Mouse (Mus musculus) embryonic facial prominence, embryonic 12.5 days (tissue): ENCODE results near the gene Xpr1. TPM values are rescaled to one million over a fixed set of nuclear protein-coding genes. Genes with fewer than 3 reads are reported as not detected.

Source experiments
- ATAC-seq: fragments of 200-750 bp; cut with Nextera tagmentation; 2 replicates; pipeline ENCODE4 v1.8.0; 2017; ENCODE audit not compliant: insufficient number of reproducible peaks, insufficient read depth, low FRiP score, low TSS enrichment
- H3K27ac ChIP-seq: fragments of 300-500 bp; sonication (generic); 2 replicates; pipeline ENCODE4 v1.5.1; 2016; ENCODE audit warnings: mild to moderate bottlenecking
- H3K27me3 ChIP-seq: fragments of 300-500 bp; sonication (generic); 2 replicates; pipeline ENCODE4 v1.6.1; 2016; ENCODE audit warnings: mild to moderate bottlenecking, moderate library complexity
- H3K36me3 ChIP-seq: fragments of 300-500 bp; sonication (generic); 2 replicates; pipeline ENCODE4 v1.6.1; 2016; ENCODE audit warnings: mild to moderate bottlenecking
- H3K4me1 ChIP-seq: fragments of 300-500 bp; sonication (generic); 2 replicates; pipeline ENCODE4 v1.6.1; 2016
- H3K4me2 ChIP-seq: fragments of 300-500 bp; sonication (generic); replicated peaks from 2 replicates; pipeline ENCODE4 v1.6.1; 2016; ENCODE audit warnings: mild to moderate bottlenecking, moderate library complexity
- H3K4me3 ChIP-seq: fragments of 300-500 bp; sonication (generic); 2 replicates; pipeline ENCODE4 v1.5.1; 2016; ENCODE audit warnings: mild to moderate bottlenecking
- H3K9ac ChIP-seq: fragments of 300-500 bp; sonication (generic); 2 replicates; pipeline ENCODE4 v1.6.1; 2016; ENCODE audit warnings: mild to moderate bottlenecking, moderate library complexity
- H3K9me3 ChIP-seq: fragments of 300-500 bp; sonication (generic); 2 replicates; pipeline ENCODE4 v1.6.1; 2016; ENCODE audit warnings: mild to moderate bottlenecking, moderate library complexity
- WGBS: fragments of 180-500 bp; shearing (Covaris S2); methylation state at CpG from one replicate; pipeline ENCODE4 v1.1.7; 2016; 5-methylcytosine and 5-hydroxymethylcytosine counted together
- polyA plus RNA-seq: library from polyadenylated mRNA; unstranded; fragments of >200 nt; fragmentation: Nextera tagmentation; extraction: Ambion mirVana; gene quantifications from 2 replicates; pipeline ENCODE4 v1.2.1, GENCODE M21; 2016

Gene Xpr1
- polyA plus RNA-seq, 1 experiment from 2014 or later: 10.3 TPM

GRCm38 (mm10) chr1:155394829-155395228, 22.4 kb downstream of the Xpr1 start:
- 86% methylated on average over 6 of the region's 6 CpGs for WGBS
- no peaks in the 10 kb centered on the region for H3K9me3 ChIP-seq
- H3K27me3 ChIP-seq: no peaks in the 10 kb centered on the region
- no peak overlapping the region for H3K4me3 ChIP-seq
- no peaks in the 10 kb centered on the region for H3K4me1 ChIP-seq
- no peaks in the 10 kb centered on the region for H3K36me3 ChIP-seq
- no peak overlapping the region for H3K4me2 ChIP-seq
- H3K9ac ChIP-seq: no peak overlapping the region
- ATAC-seq: no peak
- no peak overlapping the region for H3K27ac ChIP-seq

DNA sequence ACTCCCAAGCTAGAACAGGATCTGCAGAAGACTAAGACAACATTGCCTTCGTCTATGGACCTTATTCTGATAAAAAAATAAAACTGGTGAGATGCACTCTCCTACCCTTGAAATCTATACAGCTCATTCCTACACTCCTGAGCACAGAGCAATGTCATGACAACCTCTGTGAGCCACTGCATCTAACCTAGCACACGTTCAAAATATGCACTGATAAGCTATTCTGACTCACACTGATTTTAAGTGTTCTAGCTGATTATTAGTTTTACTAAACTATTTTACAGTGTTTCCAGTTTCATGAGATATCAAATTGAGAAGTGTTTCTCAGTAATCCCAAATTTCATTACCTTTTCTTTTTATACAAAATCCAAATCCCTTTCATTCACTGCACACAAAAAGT, 23.2 kb downstream of the Xpr1 start:
- H3K4me1 ChIP-seq: no peaks in the 10 kb centered on the region
- H3K36me3 ChIP-seq: no peaks in the 10 kb centered on the region
- H3K9ac ChIP-seq: no peak overlapping the region
- no peaks in the 10 kb centered on the region for H3K9me3 ChIP-seq
- no peaks in the 10 kb centered on the region for H3K27me3 ChIP-seq
- H3K4me2 ChIP-seq: no peak overlapping the region
- no peak overlapping the region for H3K27ac ChIP-seq
- WGBS: 65% methylated on average over 2 of the region's 2 CpGs
- H3K4me3 ChIP-seq: no peak overlapping the region
- no peak for ATAC-seq

- no peak for ATAC-seq
- WGBS: 92% methylated on average over 7 of the region's 7 CpGs
These were observed 24.4 kb downstream of the Xpr1 start for GRCm38 (mm10) chr1:155392825-155393224.

DNA sequence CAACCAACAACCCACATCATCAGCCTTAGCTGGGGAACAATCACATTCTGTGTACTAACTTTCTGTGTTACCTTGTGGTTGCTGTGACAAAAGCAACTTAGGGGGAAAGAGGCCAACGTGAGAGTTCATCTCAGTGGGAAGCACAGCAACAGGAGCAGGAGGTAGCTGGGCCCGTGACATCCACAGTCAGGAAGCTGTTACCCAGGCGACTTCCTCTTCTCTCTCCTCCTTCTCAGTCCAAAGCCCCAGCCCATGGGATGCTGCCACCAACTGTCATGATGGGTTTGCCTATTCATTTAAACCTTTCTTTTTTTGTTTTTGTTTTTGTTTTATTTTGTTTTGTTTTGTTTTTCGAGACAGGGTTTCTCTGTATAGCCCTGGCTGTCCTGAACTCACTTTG, 25.7 kb downstream of the Xpr1 start:
- H3K27me3 ChIP-seq: no peaks in the 10 kb centered on the region
- 64% methylated on average over 4 of the region's 4 CpGs for WGBS

More at GRCm38 (mm10) chr1:155392825-155393224, 24.4 kb downstream of the Xpr1 start:
- Histone ChIP-seq H3K9ac (no peak overlapping the region), H3K4me2 (no peak overlapping the region), H3K4me1 (no peaks in the 10 kb centered on the region), H3K36me3 (no peaks in the 10 kb centered on the region), H3K4me3 (no peak overlapping the region), H3K9me3 (no peaks in the 10 kb centered on the region), H3K27me3 (no peaks in the 10 kb centered on the region), H3K27ac (no peak overlapping the region)

DNA sequence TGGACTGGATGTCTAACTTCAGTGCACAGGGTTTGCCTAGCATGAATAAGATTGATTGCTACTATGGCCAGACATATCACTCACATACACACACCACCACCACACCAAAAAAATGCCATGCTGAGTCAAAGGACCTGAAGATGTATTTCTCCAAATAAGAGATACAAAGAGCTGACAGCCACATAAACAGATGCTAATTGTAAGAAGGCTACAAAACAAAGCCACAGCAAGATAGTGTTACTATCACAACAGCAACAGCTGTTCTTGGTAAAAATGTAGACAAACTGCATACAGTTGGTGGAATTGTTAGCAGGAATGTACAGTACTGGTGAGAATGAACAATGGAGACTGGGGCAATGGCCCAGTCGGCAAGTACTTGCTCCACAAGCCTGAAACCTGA, 28.8 kb downstream of the Xpr1 start:
- Histone ChIP-seq H3K4me1 (no peaks in the 10 kb centered on the region), H3K9ac (no peak overlapping the region), H3K9me3 (no peaks in the 10 kb centered on the region), H3K27ac (no peak overlapping the region), H3K36me3 (no peaks in the 10 kb centered on the region), H3K4me2 (no peak overlapping the region), H3K4me3 (no peak overlapping the region), H3K27me3 (no peaks in the 10 kb centered on the region)
- WGBS: 21% methylated on average over 1 of the region's 1 CpGs
- no peak for ATAC-seq

More for the DNA sequence above, 25.7 kb downstream of the Xpr1 start:
- Histone ChIP-seq H3K4me3 (no peak overlapping the region), H3K9me3 (no peaks in the 10 kb centered on the region), H3K27ac (no peak overlapping the region), H3K4me1 (no peaks in the 10 kb centered on the region), H3K4me2 (no peak overlapping the region), H3K36me3 (no peaks in the 10 kb centered on the region), H3K9ac (no peak overlapping the region)
- ATAC-seq: no peak

- Histone ChIP-seq H3K4me3 (no peak overlapping the region), H3K27ac (no peak overlapping the region), H3K36me3 (no peaks in the 10 kb centered on the region), H3K27me3 (no peaks in the 10 kb centered on the region), H3K4me1 (no peaks in the 10 kb centered on the region), H3K9me3 (no peaks in the 10 kb centered on the region), H3K4me2 (no peak overlapping the region), H3K9ac (no peak overlapping the region)
- 92% methylated on average over 4 of the region's 4 CpGs for WGBS
- no peak for ATAC-seq
These were observed 30.7 kb downstream of the Xpr1 start for GRCm38 (mm10) chr1:155386551-155386950.

GRCm38 (mm10) chr1:155383319-155384302, 33.6 kb downstream of the Xpr1 start:
- no peaks in the 10 kb centered on the region for H3K9me3 ChIP-seq
- no peaks in the 10 kb centered on the region for H3K27me3 ChIP-seq
- no peak overlapping the region for H3K9ac ChIP-seq
- no peaks in the 10 kb centered on the region for H3K4me1 ChIP-seq
- 92% methylated on average over 8 of the region's 8 CpGs for WGBS
- H3K36me3 ChIP-seq: no peaks in the 10 kb centered on the region
- no peak overlapping the region for H3K4me2 ChIP-seq
- no peak overlapping the region for H3K4me3 ChIP-seq
- ATAC-seq: no peak
- no peak overlapping the region for H3K27ac ChIP-seq

DNA sequence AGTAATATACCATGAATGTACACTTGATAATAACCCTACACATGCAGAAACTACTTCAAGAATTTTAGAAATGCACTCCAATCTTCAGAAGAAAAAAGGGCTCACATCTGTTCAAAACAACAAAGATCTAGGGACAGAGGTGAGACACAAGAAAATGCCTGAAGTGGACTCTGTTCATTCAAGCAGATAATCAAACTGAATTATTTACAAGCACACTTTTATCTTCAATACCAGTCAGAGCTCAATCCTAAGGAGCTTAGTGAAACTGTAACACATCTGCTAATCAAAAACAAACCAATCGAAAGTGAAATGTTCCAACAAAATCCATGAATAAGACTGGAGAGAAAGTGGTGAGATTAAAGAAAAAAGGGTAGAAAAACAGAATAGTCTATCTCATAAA, 35.3 kb downstream of the Xpr1 start:
- H3K9ac ChIP-seq: no peak overlapping the region
- H3K4me3 ChIP-seq: no peak overlapping the region
- no peaks in the 10 kb centered on the region for H3K9me3 ChIP-seq
- H3K4me1 ChIP-seq: no peaks in the 10 kb centered on the region
- no peaks in the 10 kb centered on the region for H3K36me3 ChIP-seq
- H3K27me3 ChIP-seq: no peaks in the 10 kb centered on the region
- no peak overlapping the region for H3K27ac ChIP-seq
- 56% methylated on average over 1 of the region's 1 CpGs for WGBS
- ATAC-seq: no peak
- H3K4me2 ChIP-seq: no peak overlapping the region

DNA sequence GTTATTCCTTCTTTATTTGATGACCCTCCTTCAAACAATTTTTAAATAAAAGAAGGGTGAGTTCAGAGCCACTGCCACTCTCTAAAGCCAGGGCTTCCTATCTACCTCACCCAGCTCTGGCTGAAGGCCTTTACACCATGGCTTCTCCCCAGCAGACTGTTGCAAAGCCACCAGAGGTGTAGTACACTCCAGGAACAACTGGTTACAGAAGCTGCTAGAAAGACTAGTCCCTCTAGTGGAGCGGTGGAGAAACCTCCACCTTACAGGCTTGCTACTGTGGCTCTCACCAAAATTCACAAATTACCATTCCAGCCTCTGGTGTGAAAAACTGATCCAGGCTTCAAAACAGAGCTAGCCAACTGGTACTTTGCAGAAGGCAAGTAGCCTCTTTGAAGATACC, 37.9 kb downstream of the Xpr1 start:
- H3K4me3 ChIP-seq: no peak overlapping the region
- H3K27me3 ChIP-seq: no peaks in the 10 kb centered on the region
- H3K9ac ChIP-seq: no peak overlapping the region
- no peaks in the 10 kb centered on the region for H3K36me3 ChIP-seq
- WGBS: 100% methylated on average over 1 of the region's 1 CpGs
- H3K4me1 ChIP-seq: no peaks in the 10 kb centered on the region
- H3K4me2 ChIP-seq: no peak overlapping the region
- H3K9me3 ChIP-seq: no peaks in the 10 kb centered on the region
- no peak for ATAC-seq
- H3K27ac ChIP-seq: no peak overlapping the region

DNA sequence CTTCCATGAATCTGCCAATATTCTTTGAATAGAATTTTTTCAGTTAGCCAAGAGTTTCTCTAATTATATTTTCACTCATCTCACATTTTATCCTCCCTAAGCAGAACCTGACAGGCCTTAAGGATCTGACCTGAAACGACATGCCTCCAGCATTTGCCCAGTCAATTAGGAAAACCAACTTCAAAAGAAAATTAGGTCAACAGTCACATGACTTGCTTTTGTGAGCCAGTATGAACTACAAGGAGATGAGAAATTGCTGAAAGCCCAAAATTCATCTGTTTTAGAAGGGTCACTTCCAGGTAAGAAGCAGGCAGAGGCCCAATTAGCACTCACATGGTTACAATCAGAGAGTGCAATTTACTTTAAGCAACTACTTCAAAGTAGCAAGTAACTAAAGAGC, 44.4 kb downstream of the Xpr1 start:
- Histone ChIP-seq H3K9ac (no peak overlapping the region), H3K4me2 (no peak overlapping the region), H3K27ac (no peak overlapping the region), H3K9me3 (no peaks in the 10 kb centered on the region), H3K4me3 (no peak overlapping the region), H3K4me1 (no peaks in the 10 kb centered on the region), H3K36me3 (no peaks in the 10 kb centered on the region), H3K27me3 (no peaks in the 10 kb centered on the region)
- WGBS: 22% methylated on average over 1 of the region's 1 CpGs
- ATAC-seq: no peak

- WGBS: 62% methylated on average over 2 of the region's 2 CpGs
- no peaks in the 10 kb centered on the region for H3K4me1 ChIP-seq
- no peak overlapping the region for H3K27ac ChIP-seq
- no peak for ATAC-seq
- H3K4me2 ChIP-seq: no peak overlapping the region
- no peaks in the 10 kb centered on the region for H3K36me3 ChIP-seq
- no peak overlapping the region for H3K4me3 ChIP-seq
- H3K9me3 ChIP-seq: no peaks in the 10 kb centered on the region
- no peak overlapping the region for H3K9ac ChIP-seq
- H3K27me3 ChIP-seq: no peaks in the 10 kb centered on the region
These were observed 47.0 kb downstream of the Xpr1 start for GRCm38 (mm10) chr1:155370075-155370658.

DNA sequence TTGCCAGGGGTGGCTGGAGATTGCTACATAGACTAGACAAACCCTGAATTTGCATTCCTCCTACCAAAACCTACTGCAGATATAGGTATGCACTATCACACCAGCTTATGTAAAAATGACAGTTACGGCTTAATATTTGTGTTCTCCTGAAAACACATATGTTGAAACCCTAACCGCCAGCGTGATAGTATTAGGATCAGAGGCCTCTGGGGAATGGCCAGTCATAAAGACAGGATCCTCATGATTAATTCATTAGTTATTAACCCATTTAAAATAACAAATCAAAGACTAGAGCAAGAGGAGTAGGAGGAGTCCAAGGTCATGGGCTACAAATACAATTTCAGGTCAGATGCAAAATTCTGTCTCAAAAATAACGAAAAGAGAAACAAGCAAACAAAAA, 50.8 kb downstream of the Xpr1 start:
- H3K9ac ChIP-seq: no peak overlapping the region
- no peaks in the 10 kb centered on the region for H3K4me1 ChIP-seq
- H3K27me3 ChIP-seq: no peaks in the 10 kb centered on the region
- no peaks in the 10 kb centered on the region for H3K9me3 ChIP-seq
- no peak overlapping the region for H3K27ac ChIP-seq
- no peak overlapping the region for H3K4me2 ChIP-seq
- no peak overlapping the region for H3K4me3 ChIP-seq
- H3K36me3 ChIP-seq: no peaks in the 10 kb centered on the region
- no peak for ATAC-seq
- WGBS: 78% methylated on average over 4 of the region's 4 CpGs
